In the genomic region with DNA sequence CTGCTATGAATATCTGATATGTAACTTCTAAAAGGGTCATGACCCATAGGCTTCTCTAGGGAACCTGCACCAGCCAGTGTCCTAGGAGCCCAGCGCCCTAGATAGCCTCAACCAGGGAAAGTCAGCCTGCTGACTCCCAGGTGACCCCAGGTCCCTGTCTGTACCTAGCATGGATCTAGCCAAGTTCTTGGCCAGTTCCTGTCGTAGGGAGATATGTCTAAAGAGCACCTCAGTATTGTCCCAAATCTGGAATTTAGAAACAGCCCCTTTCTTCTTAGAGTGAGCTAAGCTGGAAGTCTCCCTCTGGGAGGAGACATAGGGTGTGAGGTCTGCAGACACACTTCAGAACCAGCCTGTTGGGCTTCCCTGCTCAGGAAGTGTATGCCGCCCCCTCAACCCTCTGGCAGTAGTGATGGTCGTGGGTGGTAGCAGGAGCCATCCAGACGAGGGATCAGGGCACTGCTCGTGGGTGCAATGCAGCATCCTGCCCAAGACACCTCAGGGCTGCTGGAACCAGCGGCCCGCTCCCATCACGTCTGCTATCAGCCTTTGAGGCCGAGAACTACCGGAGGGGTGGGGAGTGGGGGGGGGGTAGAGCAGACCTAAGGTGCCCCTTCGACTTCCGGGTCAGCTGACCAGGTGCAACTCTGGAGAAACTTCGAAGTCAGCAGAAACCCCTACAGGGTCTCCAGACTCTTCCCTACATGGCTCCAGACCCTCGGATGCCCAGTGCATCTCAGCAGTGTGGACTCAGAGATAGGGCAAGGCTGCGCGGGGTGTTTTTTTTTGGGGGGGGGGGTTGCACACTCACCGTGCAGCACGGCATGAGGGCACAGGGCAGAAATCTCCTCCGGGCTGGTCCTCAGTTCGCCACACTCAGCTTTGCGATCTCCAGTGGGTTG, we compare ENCODE assay signal across 8 mouse cellular contexts. TPM values are rescaled to one million over a fixed set of nuclear protein-coding genes. Genes with fewer than 3 reads are reported as not detected.
DNase-seq lines count a peak whose midpoint lies in the region; ATAC-seq and TF ChIP-seq lines count a peak whose summit lies in the region.

Gene Osbpl5 (minus strand): TSS at position 861 of the 902 bp plus-strand sequence.

- peak within 1 kb of the TSS; percentile 69 for H3K4me2 ChIP-seq in kidney, embryonic 14.5 days (replicated peaks; ENCODE audit: low read depth, low read length)
- H3K4me2 ChIP-seq in forebrain, embryonic 16.5 days (ENCODE audit: low read length) = peak within 1 kb of the TSS; percentile 77
- peak within 1 kb of the TSS; percentile 72 for H3K4me2 ChIP-seq in hindbrain, embryonic 13.5 days
- peak within 1 kb of the TSS; percentile 58 for H3K4me2 ChIP-seq in liver, embryonic 12.5 days

- H3K27ac ChIP-seq in kidney, embryonic 14.5 days (ENCODE audit: low read depth, low read length) = no peak within 1 kb of the TSS
- H3K27ac ChIP-seq in forebrain, embryonic 16.5 days (ENCODE audit: low read length) = no peak within 1 kb of the TSS
- H3K27ac ChIP-seq in hindbrain, embryonic 13.5 days = no peak within 1 kb of the TSS
- no peak within 1 kb of the TSS for H3K27ac ChIP-seq in liver, embryonic 12.5 days

- no peak for DNase-seq in kidney, adult 9 months
- no peak for DNase-seq in Patski (ENCODE audit: low read depth, low spot score)
- peak; percentile 21 for DNase-seq in thymus, postnatal 25 days
- no peak for DNase-seq in kidney, postnatal 10 days

- peak within 1 kb of the TSS; percentile 20; the same call in 1 of the 2 replicates for H3K9ac ChIP-seq in kidney, embryonic 14.5 days (ENCODE audit: low read depth, low read length)
- H3K9ac ChIP-seq in forebrain, embryonic 16.5 days (replicated peaks; ENCODE audit: low read depth, low read length) = peak within 1 kb of the TSS; percentile 20; the same call in 1 of the 2 replicates
- H3K9ac ChIP-seq in hindbrain, embryonic 13.5 days = peak within 1 kb of the TSS; percentile 55; the same call in 1 of the 2 replicates
- no peak within 1 kb of the TSS for H3K9ac ChIP-seq in liver, embryonic 12.5 days

- no peaks in the 10 kb centered on the region for H3K9me3 ChIP-seq in kidney, embryonic 14.5 days (ENCODE audit: control insufficient read depth, low read length)
- H3K9me3 ChIP-seq in forebrain, embryonic 16.5 days (ENCODE audit: control insufficient read depth, low read length) = no peaks in the 10 kb centered on the region
- no peaks in the 10 kb centered on the region for H3K9me3 ChIP-seq in hindbrain, embryonic 13.5 days
- H3K9me3 ChIP-seq in liver, embryonic 12.5 days (replicated peaks) = no peaks in the 10 kb centered on the region

- in situ Hi-C loops in Patski (cut with MboI; ENCODE audit: low pct_unique_long_range_greater_than_20kb) = loop anchor here (10.0 kb wide), 1 partner anchor 172 kb away; no protein-coding TSS in a partner anchor

- CTCF ChIA-PET in Patski (lab: Charles Lee) = no interaction called here

- H3K27me3 ChIP-seq in kidney, embryonic 14.5 days (ENCODE audit: control insufficient read depth, insufficient read depth, low read length) = peaks cover 7% of the 10 kb centered on the region
- no peaks in the 10 kb centered on the region for H3K27me3 ChIP-seq in Patski
- peaks cover 6% of the 10 kb centered on the region; the same call in 1 of the 2 replicates for H3K27me3 ChIP-seq in forebrain, embryonic 16.5 days (replicated peaks; ENCODE audit: control insufficient read depth, insufficient read depth, low read length)
- H3K27me3 ChIP-seq in hindbrain, embryonic 13.5 days = peaks cover 47% of the 10 kb centered on the region
- H3K27me3 ChIP-seq in liver, embryonic 12.5 days (replicated peaks) = peaks cover 67% of the 10 kb centered on the region

- peak; percentile 13 for ATAC-seq in kidney, embryonic 14.5 days (ENCODE audit: low FRiP score, low TSS enrichment)
- no peak for ATAC-seq in Patski
- ATAC-seq in forebrain, embryonic 16.5 days = 0 out of 2 replicates have a peak, but pooled peaks have one; percentile 23
- ATAC-seq in hindbrain, embryonic 13.5 days (ENCODE audit: low FRiP score) = peak; percentile 56; the same call in 1 of the 2 replicates
- no peak for ATAC-seq in liver, embryonic 12.5 days

- H3K4me3 ChIP-seq in kidney, embryonic 14.5 days (ENCODE audit: low read length) = peak within 1 kb of the TSS; percentile 30
- H3K4me3 ChIP-seq in forebrain, embryonic 16.5 days (replicated peaks; ENCODE audit: low read length) = peak within 1 kb of the TSS; percentile 40
- H3K4me3 ChIP-seq in hindbrain, embryonic 13.5 days = peak within 1 kb of the TSS; percentile 39
- H3K4me3 ChIP-seq in liver, embryonic 12.5 days = peak within 1 kb of the TSS; percentile 32

- no peak for TF ChIP-seq CTCF in Patski (IDR thresholded peaks at IDR 0.05)

- POLR2A ChIA-PET in Patski (lab: Charles Lee) = interaction anchor here (0.6 kb wide), 2 partner anchors 42 to 48 kb away, joined by 3 to 7 read pairs; no protein-coding TSS in a partner anchor

- 0 out of 2 replicates have a peak, but pooled peaks cover 4% of the 10 kb centered on the region for H3K4me1 ChIP-seq in kidney, embryonic 14.5 days (ENCODE audit: control insufficient read depth, insufficient read depth, low read length)
- H3K4me1 ChIP-seq in forebrain, embryonic 16.5 days (replicated peaks; ENCODE audit: control insufficient read depth, insufficient read depth, low read length) = peaks cover 8% of the 10 kb centered on the region
- peaks cover 13% of the 10 kb centered on the region for H3K4me1 ChIP-seq in hindbrain, embryonic 13.5 days (replicated peaks)
- H3K4me1 ChIP-seq in liver, embryonic 12.5 days = peaks cover 23% of the 10 kb centered on the region

- WGBS in kidney, embryonic 14.5 days = 24% methylated on average over 22 of the region's 22 CpGs
- 28% methylated on average over 22 of the region's 22 CpGs for WGBS in forebrain, embryonic 16.5 days
- 33% methylated on average over 22 of the region's 22 CpGs for WGBS in hindbrain, embryonic 13.5 days
- 14% methylated on average over 22 of the region's 22 CpGs for WGBS in liver, embryonic 12.5 days (ENCODE audit: insufficient replicate concordance)

- H3K36me3 ChIP-seq in kidney, embryonic 14.5 days (ENCODE audit: control insufficient read depth, insufficient read depth, low read length) = no peaks in the 10 kb centered on the region
- H3K36me3 ChIP-seq in forebrain, embryonic 16.5 days (ENCODE audit: control insufficient read depth, insufficient read depth) = no peaks in the 10 kb centered on the region
- H3K36me3 ChIP-seq in hindbrain, embryonic 13.5 days = no peaks in the 10 kb centered on the region
- H3K36me3 ChIP-seq in liver, embryonic 12.5 days = no peaks in the 10 kb centered on the region

RNA-seq across cellular contexts. Expression of gene Osbpl5, which starts in this region (rescaled TPM):
- polyA plus RNA-seq in kidney, embryonic 14.5 days (2014; fragmentation: Nextera tagmentation; extraction: Ambion mirVana) = 18.7 and 30.7 TPM in 2 replicates
- polyA plus RNA-seq in Patski (2021) = 50.0 TPM
- 34.0 and 35.8 TPM in 2 replicates for polyA plus RNA-seq in forebrain, embryonic 16.5 days (2015; fragmentation: Nextera tagmentation; extraction: Ambion mirVana)
- 27.6 and 31.4 TPM in 2 replicates for polyA plus RNA-seq in hindbrain, embryonic 13.5 days (2015; fragmentation: Nextera tagmentation; extraction: Ambion mirVana)
- 4.7 and 4.8 TPM in 2 replicates for polyA plus RNA-seq in liver, embryonic 12.5 days (2016; fragmentation: Nextera tagmentation; extraction: Ambion mirVana)

Comparison
In these comparisons a context has a peak if more than half of its experiments do, and no peak if none do; other contexts are left out.
1. ATAC-seq: peak in kidney, embryonic 14.5 days (single experiment), forebrain, embryonic 16.5 days (single experiment) and hindbrain, embryonic 13.5 days (single experiment); none in Patski (single experiment) and liver, embryonic 12.5 days (single experiment).
2. Peak in every context shown above with its lines, with median percentiles within 50 percentile points of each other: H3K4me2 ChIP-seq and H3K4me3 ChIP-seq.